Mouse (Mus musculus) heart, adult 11 months (tissue): ENCODE results near the gene Ddx20.
A peak's percentile ranks its signal among the peaks of the same experiment; 100 is the strongest.

Experiments used
- DNase-seq: peaks from one replicate; pipeline ENCODE4 v3.0.0; 2022

Gene Ddx20

GRCm38 (mm10) chr3:105687324-105688060, at the start of gene Ddx20:
Ddx20 (minus strand) TSS chr3:105687574.
- peak; percentile 100 for DNase-seq

GRCm38 (mm10) chr3:105737070-105737469, 49.7 kb upstream of the Ddx20 start:
- DNase-seq: peak; percentile 55

GRCm38 (mm10) chr3:105736148-105736547, 48.8 kb upstream of the Ddx20 start:
- no peak for DNase-seq

- no peak for DNase-seq
These were observed 47.9 kb upstream of the Ddx20 start for GRCm38 (mm10) chr3:105735285-105735684.

- peak; percentile 40 for DNase-seq
These were observed 46.2 kb upstream of the Ddx20 start for GRCm38 (mm10) chr3:105733538-105733937.

GRCm38 (mm10) chr3:105732360-105732759, 45.0 kb upstream of the Ddx20 start:
- DNase-seq: no peak

- DNase-seq: no peak
These were observed 38.7 kb upstream of the Ddx20 start for GRCm38 (mm10) chr3:105726037-105726436.

GRCm38 (mm10) chr3:105722510-105722909, 35.1 kb upstream of the Ddx20 start:
- DNase-seq: peak; percentile 96

- peak; percentile 88 for DNase-seq
These were observed 34.4 kb upstream of the Ddx20 start for GRCm38 (mm10) chr3:105721681-105722201.

- DNase-seq: peak; percentile 70
These were observed 33.1 kb upstream of the Ddx20 start for GRCm38 (mm10) chr3:105720514-105720913.

- peak; percentile 70 for DNase-seq
These were observed 32.6 kb upstream of the Ddx20 start for GRCm38 (mm10) chr3:105719979-105720378.

GRCm38 (mm10) chr3:105718746-105719145, 31.4 kb upstream of the Ddx20 start:
- peak; percentile 77 for DNase-seq

GRCm38 (mm10) chr3:105717856-105718555, 30.6 kb upstream of the Ddx20 start:
- DNase-seq: peak; percentile 96

- peak; percentile 94 for DNase-seq
These were observed 29.1 kb upstream of the Ddx20 start for GRCm38 (mm10) chr3:105716353-105717000.

GRCm38 (mm10) chr3:105714820-105715167, 27.4 kb upstream of the Ddx20 start:
- peak; percentile 78 for DNase-seq

- DNase-seq: peak; percentile 96
These were observed 26.9 kb upstream of the Ddx20 start for GRCm38 (mm10) chr3:105714091-105714819.

GRCm38 (mm10) chr3:105712827-105713226, 25.5 kb upstream of the Ddx20 start:
- DNase-seq: no peak

- peak; percentile 99 for DNase-seq
These were observed 24.4 kb upstream of the Ddx20 start for GRCm38 (mm10) chr3:105711741-105712140.

- DNase-seq: peak; percentile 95
These were observed 22.9 kb upstream of the Ddx20 start for GRCm38 (mm10) chr3:105710246-105710645.

GRCm38 (mm10) chr3:105707590-105707989, 20.2 kb upstream of the Ddx20 start:
- peak; percentile 85 for DNase-seq

GRCm38 (mm10) chr3:105706366-105707020, 19.1 kb upstream of the Ddx20 start:
- DNase-seq: peak; percentile 96

GRCm38 (mm10) chr3:105705561-105705960, 18.2 kb upstream of the Ddx20 start:
- peak; percentile 86 for DNase-seq
